Mouse (Mus musculus): ENCODE measurements at regions not wholly inside any gene's neighbourhood (a gene's known extent, or its start where the extent isn't known, plus 50 kb on each side); places are given as distances from the start of the nearest gene placed in this dataset.

GRCm38 (mm10) chr14:114880291-114880690 lies 211.7 kb upstream of the Gpc5 start:
- Histone ChIP-seq H3K9me3 (replicated peaks; ENCODE audit: control insufficient read depth, low read length) (no peaks in the 10 kb centered on the region), H3K36me3 (replicated peaks; ENCODE audit: control insufficient read depth, insufficient read depth, low read depth, low read length) (no peaks in the 10 kb centered on the region), H3K9ac (replicated peaks; ENCODE audit: low read length) (no peak overlapping the region), H3K4me1 (ENCODE audit: control insufficient read depth, insufficient read depth, low read length) (no peaks in the 10 kb centered on the region; the same call in 1 of the 2 replicates), H3K4me2 (ENCODE audit: low read depth, low read length) (no peak overlapping the region), H3K27ac (replicated peaks; ENCODE audit: low read depth, low read length) (no peak overlapping the region), H3K4me3 (ENCODE audit: low read depth, low read length) (no peak overlapping the region), H3K27me3 (ENCODE audit: control insufficient read depth, insufficient read depth, low read length) (no peaks in the 10 kb centered on the region)
- DNase-seq (ENCODE audit: low spot score) (no peak), ATAC-seq (replicated peaks; ENCODE audit: insufficient number of reproducible peaks, low FRiP score, low TSS enrichment, low read depth) (peak; percentile 63; the same call in 1 of the 2 replicates)
- WGBS, result 82% methylated on average over 4 of the region's 4 CpGs

GRCm38 (mm10) chr14:114904109-114904508 lies 187.9 kb upstream of the Gpc5 start:
- no peaks in the 10 kb centered on the region for H3K9me3 ChIP-seq (replicated peaks; ENCODE audit: control insufficient read depth, low read length)
- no peak overlapping the region for H3K4me2 ChIP-seq (ENCODE audit: low read depth, low read length)
- DNase-seq (ENCODE audit: low spot score) (no peak), ATAC-seq (replicated peaks; ENCODE audit: insufficient number of reproducible peaks, low FRiP score, low TSS enrichment, low read depth) (no peak)
- no peak overlapping the region for H3K27ac ChIP-seq (replicated peaks; ENCODE audit: low read depth, low read length)
- H3K27me3 ChIP-seq (ENCODE audit: control insufficient read depth, insufficient read depth, low read length), result no peaks in the 10 kb centered on the region
- 88% methylated on average over 2 of the region's 2 CpGs for WGBS
- no peaks in the 10 kb centered on the region for H3K4me1 ChIP-seq (ENCODE audit: control insufficient read depth, insufficient read depth, low read length)
- no peaks in the 10 kb centered on the region for H3K36me3 ChIP-seq (replicated peaks; ENCODE audit: control insufficient read depth, insufficient read depth, low read depth, low read length)
- no peak overlapping the region for H3K4me3 ChIP-seq (ENCODE audit: low read depth, low read length)
- H3K9ac ChIP-seq (replicated peaks; ENCODE audit: low read length), result no peak overlapping the region

- Histone ChIP-seq H3K4me1 (ENCODE audit: control insufficient read depth, insufficient read depth, low read length) (no peaks in the 10 kb centered on the region), H3K9ac (replicated peaks; ENCODE audit: low read length) (no peak overlapping the region), H3K4me2 (ENCODE audit: low read depth, low read length) (no peak overlapping the region), H3K27ac (replicated peaks; ENCODE audit: low read depth, low read length) (no peak overlapping the region), H3K9me3 (replicated peaks; ENCODE audit: control insufficient read depth, low read length) (no peaks in the 10 kb centered on the region), H3K4me3 (ENCODE audit: low read depth, low read length) (no peak overlapping the region), H3K36me3 (replicated peaks; ENCODE audit: control insufficient read depth, insufficient read depth, low read depth, low read length) (no peaks in the 10 kb centered on the region), H3K27me3 (ENCODE audit: control insufficient read depth, insufficient read depth, low read length) (no peaks in the 10 kb centered on the region)
- no peak for DNase-seq (ENCODE audit: low spot score)
- ATAC-seq (replicated peaks; ENCODE audit: insufficient number of reproducible peaks, low FRiP score, low TSS enrichment, low read depth), result no peak
- WGBS, result 67% methylated on average over 7 of the region's 7 CpGs
Observed at GRCm38 (mm10) chr14:114912271-114912670, 179.7 kb upstream of the Gpc5 start.

GRCm38 (mm10) chr14:114913238-114913637 lies 178.8 kb upstream of the Gpc5 start:
- H3K27ac ChIP-seq (replicated peaks; ENCODE audit: low read depth, low read length), result no peak overlapping the region
- ATAC-seq (replicated peaks; ENCODE audit: insufficient number of reproducible peaks, low FRiP score, low TSS enrichment, low read depth) (no peak; the same call in 1 of the 2 replicates), DNase-seq (ENCODE audit: low spot score) (peak; percentile 73)
- no peaks in the 10 kb centered on the region for H3K36me3 ChIP-seq (replicated peaks; ENCODE audit: control insufficient read depth, insufficient read depth, low read depth, low read length)
- H3K9ac ChIP-seq (replicated peaks; ENCODE audit: low read length), result no peak overlapping the region
- H3K4me1 ChIP-seq (ENCODE audit: control insufficient read depth, insufficient read depth, low read length), result no peaks in the 10 kb centered on the region
- no peaks in the 10 kb centered on the region for H3K27me3 ChIP-seq (ENCODE audit: control insufficient read depth, insufficient read depth, low read length)
- H3K9me3 ChIP-seq (replicated peaks; ENCODE audit: control insufficient read depth, low read length), result no peaks in the 10 kb centered on the region
- H3K4me3 ChIP-seq (ENCODE audit: low read depth, low read length), result no peak overlapping the region
- WGBS, result 32% methylated on average over 5 of the region's 5 CpGs
- no peak overlapping the region for H3K4me2 ChIP-seq (ENCODE audit: low read depth, low read length)

GRCm38 (mm10) chr14:114945744-114946143 lies 146.3 kb upstream of the Gpc5 start:
- Histone ChIP-seq H3K4me2 (ENCODE audit: low read depth, low read length) (no peak overlapping the region), H3K4me1 (ENCODE audit: control insufficient read depth, insufficient read depth, low read length) (no peaks in the 10 kb centered on the region), H3K4me3 (ENCODE audit: low read depth, low read length) (no peak overlapping the region), H3K27me3 (ENCODE audit: control insufficient read depth, insufficient read depth, low read length) (no peaks in the 10 kb centered on the region), H3K27ac (replicated peaks; ENCODE audit: low read depth, low read length) (no peak overlapping the region), H3K9ac (replicated peaks; ENCODE audit: low read length) (no peak overlapping the region), H3K9me3 (replicated peaks; ENCODE audit: control insufficient read depth, low read length) (no peaks in the 10 kb centered on the region), H3K36me3 (replicated peaks; ENCODE audit: control insufficient read depth, insufficient read depth, low read depth, low read length) (no peaks in the 10 kb centered on the region)
- 79% methylated on average over 6 of the region's 6 CpGs for WGBS
- no peak for ATAC-seq (replicated peaks; ENCODE audit: insufficient number of reproducible peaks, low FRiP score, low TSS enrichment, low read depth)
- no peak for DNase-seq (ENCODE audit: low spot score)

GRCm38 (mm10) chr14:114946321-114946720 lies 145.7 kb upstream of the Gpc5 start:
- H3K4me2 ChIP-seq (ENCODE audit: low read depth, low read length), result no peak overlapping the region
- no peak overlapping the region for H3K9ac ChIP-seq (replicated peaks; ENCODE audit: low read length)
- no peak overlapping the region for H3K27ac ChIP-seq (replicated peaks; ENCODE audit: low read depth, low read length)
- H3K4me1 ChIP-seq (ENCODE audit: control insufficient read depth, insufficient read depth, low read length), result no peaks in the 10 kb centered on the region
- H3K4me3 ChIP-seq (ENCODE audit: low read depth, low read length), result no peak overlapping the region
- H3K9me3 ChIP-seq (replicated peaks; ENCODE audit: control insufficient read depth, low read length), result no peaks in the 10 kb centered on the region
- no peaks in the 10 kb centered on the region for H3K36me3 ChIP-seq (replicated peaks; ENCODE audit: control insufficient read depth, insufficient read depth, low read depth, low read length)
- no peaks in the 10 kb centered on the region for H3K27me3 ChIP-seq (ENCODE audit: control insufficient read depth, insufficient read depth, low read length)
- DNase-seq (ENCODE audit: low spot score) (no peak), ATAC-seq (replicated peaks; ENCODE audit: insufficient number of reproducible peaks, low FRiP score, low TSS enrichment, low read depth) (no peak)
- WGBS, result 64% methylated on average over 7 of the region's 7 CpGs

- H3K4me2 ChIP-seq (ENCODE audit: low read depth, low read length), result peak overlapping the region; percentile 10
Observed at GRCm38 (mm10) chr14:114948341-114949155, 143.5 kb upstream of the Gpc5 start.

GRCm38 (mm10) chr14:114949156-114949496 lies 142.9 kb upstream of the Gpc5 start:
- ATAC-seq (replicated peaks; ENCODE audit: insufficient number of reproducible peaks, low FRiP score, low TSS enrichment, low read depth) (no peak; the same call in 1 of the 2 replicates), DNase-seq (ENCODE audit: low spot score) (no peak)
- Histone ChIP-seq H3K27ac (replicated peaks; ENCODE audit: low read depth, low read length) (0 out of 2 replicates have a peak overlapping the region, but pooled peaks have one; percentile 28), H3K4me2 (ENCODE audit: low read depth, low read length) (no peak overlapping the region), H3K9me3 (replicated peaks; ENCODE audit: control insufficient read depth, low read length) (no peaks in the 10 kb centered on the region), H3K4me3 (ENCODE audit: low read depth, low read length) (no peak overlapping the region), H3K27me3 (ENCODE audit: control insufficient read depth, insufficient read depth, low read length) (no peaks in the 10 kb centered on the region), H3K4me1 (ENCODE audit: control insufficient read depth, insufficient read depth, low read length) (no peaks in the 10 kb centered on the region; the same call in 1 of the 2 replicates), H3K36me3 (replicated peaks; ENCODE audit: control insufficient read depth, insufficient read depth, low read depth, low read length) (no peaks in the 10 kb centered on the region), H3K9ac (replicated peaks; ENCODE audit: low read length) (no peak overlapping the region)
- WGBS, result 60% methylated on average over 5 of the region's 5 CpGs

More at GRCm38 (mm10) chr14:114948341-114949155, 143.5 kb upstream of the Gpc5 start:
- 51% methylated on average over 21 of the region's 21 CpGs for WGBS
- H3K36me3 ChIP-seq (replicated peaks; ENCODE audit: control insufficient read depth, insufficient read depth, low read depth, low read length), result no peaks in the 10 kb centered on the region
- H3K4me3 ChIP-seq (ENCODE audit: low read depth, low read length), result no peak overlapping the region
- ATAC-seq (replicated peaks; ENCODE audit: insufficient number of reproducible peaks, low FRiP score, low TSS enrichment, low read depth) (no peak), DNase-seq (ENCODE audit: low spot score) (peak; percentile 44)
- no peaks in the 10 kb centered on the region for H3K27me3 ChIP-seq (ENCODE audit: control insufficient read depth, insufficient read depth, low read length)
- H3K27ac ChIP-seq (replicated peaks; ENCODE audit: low read depth, low read length), result peak overlapping the region; percentile 28
- H3K9ac ChIP-seq (replicated peaks; ENCODE audit: low read length), result peak overlapping the region; percentile 34
- H3K9me3 ChIP-seq (replicated peaks; ENCODE audit: control insufficient read depth, low read length), result no peaks in the 10 kb centered on the region
- no peaks in the 10 kb centered on the region; the same call in 1 of the 2 replicates for H3K4me1 ChIP-seq (ENCODE audit: control insufficient read depth, insufficient read depth, low read length)

Data from embryonic facial prominence, embryonic 11.5 days (tissue).